Comparison of ENCODE assay signal across 19 mouse cellular contexts in the genomic region with DNA sequence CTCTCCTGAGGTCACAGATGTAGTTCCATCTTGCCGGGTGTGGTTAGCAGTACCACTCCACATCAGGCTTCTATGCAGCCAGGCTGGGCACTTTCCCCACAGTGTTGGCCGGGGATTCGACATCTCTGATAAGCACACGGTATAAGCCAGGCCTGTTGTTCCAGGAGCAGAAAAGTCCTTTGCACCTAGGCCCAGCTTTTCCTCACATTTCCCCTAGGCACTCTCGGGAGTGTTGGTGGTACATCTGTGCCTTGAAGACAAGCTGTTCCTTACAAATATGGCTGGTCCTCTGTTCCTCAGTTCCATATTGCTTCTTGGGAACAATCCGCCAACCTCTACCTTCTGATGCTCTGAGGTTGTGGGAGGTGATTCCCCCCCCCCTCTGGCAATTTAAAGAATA. TPM values are rescaled to one million over a fixed set of nuclear protein-coding genes. Genes with fewer than 3 reads are reported as not detected.
"Had no signal": no experiment of that assay in that cellular context is flagged by ENCODE, and none has a peak within 500 bp of the region (broad histone marks: within the 10 kb centered on the region; RNA-seq: fewer than 3 reads in every experiment).

No protein-coding gene starts in this region.

- H3K9me3 ChIP-seq: kidney, embryonic 15.5 days; liver, embryonic 15.5 days; midbrain, embryonic 10.5 days; neural tube, embryonic 12.5 days had no signal

- DNase-seq: kidney, adult 2 months; kidney, postnatal 14 days; left cerebral cortex, postnatal 4 days; lung, adult 2 months; lung, postnatal 4 days; midbrain, embryonic 14.5 days; retina, postnatal 1 day; spleen, adult 18-20 months; thymus, postnatal 36 days had no signal

- H3K27ac ChIP-seq: kidney, embryonic 15.5 days; liver, embryonic 15.5 days; midbrain, embryonic 10.5 days; neural tube, embryonic 12.5 days had no signal

- H3K4me1 ChIP-seq: neural tube, embryonic 12.5 days had no signal

- H3K36me3 ChIP-seq: kidney, embryonic 15.5 days; liver, embryonic 15.5 days; midbrain, embryonic 10.5 days; neural tube, embryonic 12.5 days had no signal

- H3K4me2 ChIP-seq: kidney, embryonic 15.5 days; liver, embryonic 11.5 days; liver, embryonic 15.5 days; neural tube, embryonic 12.5 days had no signal

- H3K27me3 ChIP-seq: kidney, embryonic 15.5 days; liver, embryonic 15.5 days; neural tube, embryonic 12.5 days had no signal

- H3K4me3 ChIP-seq: kidney, embryonic 15.5 days; liver, embryonic 15.5 days; midbrain, embryonic 10.5 days; neural tube, embryonic 12.5 days had no signal

RNA-seq across cellular contexts. Expression of gene Mb, which starts 15.8 kb away (rescaled TPM):
- total RNA-seq: left cerebral cortex, postnatal 10 days; left cerebral cortex, postnatal 4 days; megakaryocyte, adult 5-6 weeks; neutrophil, adult 5-6 weeks had no signal

RNA-seq across cellular contexts. Expression of gene Apol6, which starts 21.7 kb away (rescaled TPM):
- total RNA-seq: left cerebral cortex, postnatal 4 days; megakaryocyte, adult 5-6 weeks; neutrophil, adult 5-6 weeks had no signal
- polyA plus RNA-seq: liver, embryonic 11.5 days; lung, postnatal 0 days; midbrain, embryonic 10.5 days; midbrain, embryonic 14.5 days; neural tube, embryonic 12.5 days; thymus, postnatal 0 days had no signal
